Mouse (Mus musculus): ENCODE results near the gene Thoc6.

The Thoc6 gene

DNA sequence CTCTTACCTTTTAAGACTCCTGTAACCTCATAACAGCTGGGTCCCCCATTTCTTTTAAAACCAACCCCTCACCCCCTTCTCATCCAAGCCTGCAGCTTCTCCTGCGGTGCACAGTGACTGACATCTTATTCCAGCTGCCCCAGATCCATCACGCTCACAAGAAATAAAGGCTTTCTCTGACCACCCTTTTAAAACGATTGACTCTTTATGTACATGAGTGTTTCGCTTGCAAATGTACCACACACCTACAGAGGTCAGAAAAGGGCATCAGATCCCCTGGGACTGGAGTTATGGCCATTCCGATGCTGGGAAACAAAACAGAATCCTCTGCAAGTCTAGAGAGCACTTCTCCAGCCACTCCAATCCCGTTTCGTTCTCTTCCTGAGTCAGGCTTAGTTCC lies 45.9 kb downstream of the Thoc6 start:
- no peak for DNase-seq

DNA sequence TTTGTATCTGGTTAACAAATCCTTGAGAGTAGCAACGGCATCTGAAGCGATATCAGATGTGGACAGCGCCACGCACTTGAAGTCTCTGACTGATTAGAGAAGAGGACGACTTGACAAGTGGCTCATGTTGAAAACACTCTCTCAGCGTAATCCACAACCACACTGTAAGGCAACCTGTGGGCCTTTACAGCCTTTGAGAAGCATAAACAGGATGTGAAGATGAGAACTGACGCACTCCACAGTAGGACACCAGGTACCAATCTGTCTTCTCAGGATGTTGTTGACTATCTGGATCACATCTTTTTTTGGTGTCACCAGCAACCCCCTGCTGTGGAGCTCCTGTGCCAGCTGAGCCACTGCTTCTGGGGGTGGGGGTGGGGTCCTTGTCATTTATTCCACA lies 53.3 kb downstream of the Thoc6 start:
- no peak for DNase-seq
